Comparison of ENCODE assay signal across 8 mouse cellular contexts in the genomic region with DNA sequence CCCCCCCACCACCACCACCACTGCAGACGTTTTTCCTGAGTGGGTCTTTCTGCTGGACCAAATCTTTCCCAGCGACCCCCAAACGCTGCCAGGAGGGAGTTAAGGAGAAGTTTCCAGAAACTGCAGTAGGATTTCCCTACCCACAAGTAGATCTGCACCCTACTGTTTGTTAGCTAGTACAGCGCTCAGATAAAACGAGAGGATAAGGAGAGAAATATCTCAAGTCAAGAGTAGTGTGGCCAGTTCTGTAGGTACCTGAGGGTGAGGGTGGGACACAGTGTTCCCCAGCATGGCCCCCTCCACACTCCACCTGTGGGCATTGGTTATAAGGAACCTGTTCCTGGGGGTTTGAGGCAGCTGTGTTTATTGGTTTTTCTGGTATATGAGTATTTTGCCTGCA. TPM values are rescaled to one million over a fixed set of nuclear protein-coding genes. Genes with fewer than 3 reads are reported as not detected.
A peak's percentile ranks its signal among the peaks of the same experiment; 100 is the strongest.
DNase-seq lines count a peak whose midpoint lies in the region; ATAC-seq and TF ChIP-seq lines count a peak whose summit lies in the region.

No protein-coding gene starts in this region.

- no peaks in the 10 kb centered on the region for H3K36me3 ChIP-seq in lung, embryonic 14.5 days (ENCODE audit: insufficient read depth)
- no peaks in the 10 kb centered on the region for H3K36me3 ChIP-seq in forebrain, embryonic 13.5 days (ENCODE audit: poor library complexity, severe bottlenecking)
- H3K36me3 ChIP-seq in limb, embryonic 14.5 days (ENCODE audit: control insufficient read depth, insufficient read depth, low read length): no peaks in the 10 kb centered on the region
- H3K36me3 ChIP-seq in stomach, embryonic 15.5 days: no peaks in the 10 kb centered on the region

- no peak for DNase-seq in lung, embryonic 14.5 days
- no peak for DNase-seq in lung, adult 18-20 months
- DNase-seq in limb, embryonic 14.5 days (ENCODE audit: low spot score): no peak
- DNase-seq in urinary bladder, postnatal 14 days (ENCODE audit: low spot score): no peak
- DNase-seq in gastrocnemius, postnatal 25 days: no peak
- DNase-seq in cerebellum, postnatal 25 days: no peak

- TF ChIP-seq CTCF in lung, embryonic 14.5 days (IDR thresholded peaks at IDR 0.05; ENCODE audit: low read depth): no peak

- H3K4me3 ChIP-seq in lung, embryonic 14.5 days (ENCODE audit: low read depth, low read length): peak overlapping the region; percentile 66; the same call in 1 of the 2 replicates
- peak overlapping the region; percentile 73; the same call in 1 of the 2 replicates for H3K4me3 ChIP-seq in forebrain, embryonic 13.5 days
- H3K4me3 ChIP-seq in limb, embryonic 14.5 days (replicated peaks; ENCODE audit: low read length): peak overlapping the region; percentile 65; the same call in 1 of the 2 replicates
- peak overlapping the region; percentile 69 for H3K4me3 ChIP-seq in stomach, embryonic 15.5 days (replicated peaks)

- H3K9ac ChIP-seq in lung, embryonic 14.5 days: no peak overlapping the region
- H3K9ac ChIP-seq in forebrain, embryonic 13.5 days: no peak overlapping the region
- no peak overlapping the region for H3K9ac ChIP-seq in limb, embryonic 14.5 days (ENCODE audit: low read depth, low read length, severe bottlenecking)
- no peak overlapping the region for H3K9ac ChIP-seq in stomach, embryonic 15.5 days

- no peak for ATAC-seq in lung, embryonic 14.5 days (ENCODE audit: insufficient read depth)
- ATAC-seq in forebrain, embryonic 13.5 days: no peak
- no peak for ATAC-seq in limb, embryonic 14.5 days (ENCODE audit: low FRiP score, low read depth)
- ATAC-seq in stomach, embryonic 15.5 days (ENCODE audit: insufficient read depth, low FRiP score, low read depth): no peak

- H3K9me3 ChIP-seq in lung, embryonic 14.5 days (ENCODE audit: low read depth, low read length): no peaks in the 10 kb centered on the region
- H3K9me3 ChIP-seq in forebrain, embryonic 13.5 days (replicated peaks): no peaks in the 10 kb centered on the region
- no peaks in the 10 kb centered on the region for H3K9me3 ChIP-seq in limb, embryonic 14.5 days (ENCODE audit: control insufficient read depth, low read length)
- H3K9me3 ChIP-seq in stomach, embryonic 15.5 days: no peaks in the 10 kb centered on the region

- 14% methylated on average over 5 of the region's 5 CpGs for WGBS in lung, embryonic 14.5 days
- 17% methylated on average over 5 of the region's 5 CpGs for WGBS in forebrain, embryonic 13.5 days
- WGBS in limb, embryonic 14.5 days: 12% methylated on average over 5 of the region's 5 CpGs
- 15% methylated on average over 5 of the region's 5 CpGs for WGBS in stomach, embryonic 15.5 days

- peak overlapping the region; percentile 99 for H3K4me2 ChIP-seq in lung, embryonic 14.5 days
- H3K4me2 ChIP-seq in forebrain, embryonic 13.5 days: peak overlapping the region; percentile 98; the same call in 1 of the 2 replicates
- peak overlapping the region; percentile 100 for H3K4me2 ChIP-seq in limb, embryonic 14.5 days (replicated peaks; ENCODE audit: low read depth, low read length, severe bottlenecking)
- peak overlapping the region; percentile 99 for H3K4me2 ChIP-seq in stomach, embryonic 15.5 days

- H3K27me3 ChIP-seq in lung, embryonic 14.5 days (ENCODE audit: insufficient read depth, low read length): peaks cover 36% of the 10 kb centered on the region
- peaks cover 49% of the 10 kb centered on the region for H3K27me3 ChIP-seq in forebrain, embryonic 13.5 days
- H3K27me3 ChIP-seq in limb, embryonic 14.5 days (ENCODE audit: control insufficient read depth, insufficient read depth, low read length): peaks cover 41% of the 10 kb centered on the region
- H3K27me3 ChIP-seq in stomach, embryonic 15.5 days (replicated peaks): peaks cover 11% of the 10 kb centered on the region

- H3K27ac ChIP-seq in lung, embryonic 14.5 days (ENCODE audit: low read depth): no peak overlapping the region
- no peak overlapping the region for H3K27ac ChIP-seq in forebrain, embryonic 13.5 days
- H3K27ac ChIP-seq in limb, embryonic 14.5 days (replicated peaks; ENCODE audit: low read depth, low read length): no peak overlapping the region
- H3K27ac ChIP-seq in stomach, embryonic 15.5 days: no peak overlapping the region

- peaks cover 5% of the 10 kb centered on the region; the same call in 1 of the 2 replicates for H3K4me1 ChIP-seq in lung, embryonic 14.5 days (ENCODE audit: insufficient read depth)
- peaks cover 10% of the 10 kb centered on the region for H3K4me1 ChIP-seq in forebrain, embryonic 13.5 days
- peaks cover 4% of the 10 kb centered on the region for H3K4me1 ChIP-seq in limb, embryonic 14.5 days (ENCODE audit: control insufficient read depth, insufficient read depth, low read length)
- peaks cover 17% of the 10 kb centered on the region for H3K4me1 ChIP-seq in stomach, embryonic 15.5 days

- TF ChIP-seq POLR2A in limb, embryonic 14.5 days (IDR thresholded peaks at IDR 0.05; ENCODE audit: borderline replicate concordance, extremely low read depth, insufficient read depth, insufficient read length): no peak

RNA-seq across cellular contexts. Expression of gene Neu2, which starts 1.2 kb away (rescaled TPM):
- polyA plus RNA-seq in lung, embryonic 14.5 days (2014; fragmentation: Nextera tagmentation; extraction: Ambion mirVana): 0.91 and 1.7 TPM in 2 replicates
- polyA plus RNA-seq in forebrain, embryonic 13.5 days (2015; fragmentation: Nextera tagmentation; extraction: Ambion mirVana): 0.16 TPM in 1 of 2 replicates, not detected in the other
- polyA plus RNA-seq in limb, embryonic 14.5 days (2012; rRNA removed): 0.04 TPM in 1 of 2 replicates, not detected in the other
- polyA plus RNA-seq in limb, embryonic 14.5 days (2014; fragmentation: Nextera tagmentation; extraction: Ambion mirVana): not detected in 2 replicates
- 2.7 and 4.2 TPM in 2 replicates for polyA plus RNA-seq in stomach, embryonic 15.5 days (2015; fragmentation: Nextera tagmentation; extraction: Ambion mirVana)
- 10 to 100 TPM; 15.8 to 18.7 TPM for total RNA-seq in gastrocnemius, postnatal 25 days (2021)

RNA-seq across cellular contexts. Expression of gene Snorc, which starts 40.8 kb away (rescaled TPM):
- not detected in 2 replicates for polyA plus RNA-seq in lung, embryonic 14.5 days (2014; fragmentation: Nextera tagmentation; extraction: Ambion mirVana)
- not detected in 2 replicates for polyA plus RNA-seq in forebrain, embryonic 13.5 days (2015; fragmentation: Nextera tagmentation; extraction: Ambion mirVana)
- polyA plus RNA-seq in limb, embryonic 14.5 days (2012; rRNA removed): 204 and 319 TPM in 2 replicates
- polyA plus RNA-seq in limb, embryonic 14.5 days (2014; fragmentation: Nextera tagmentation; extraction: Ambion mirVana): 53.9 and 69.9 TPM in 2 replicates
- polyA plus RNA-seq in stomach, embryonic 15.5 days (2015; fragmentation: Nextera tagmentation; extraction: Ambion mirVana): 0.28 TPM in 1 of 2 replicates, not detected in the other
- not detected for total RNA-seq in gastrocnemius, postnatal 25 days (2021)

Comparison
In these comparisons a context has a peak if more than half of its experiments do, and no peak if none do; other contexts are left out.
1. RNA of gene Snorc, which starts 40.8 kb away (polyA plus RNA-seq): 53.9 to 319 TPM in limb, embryonic 14.5 days; 0.28 TPM in stomach, embryonic 15.5 days, not detected in forebrain, embryonic 13.5 days and not detected in lung, embryonic 14.5 days; every median in the first group is over 10 times any median in the second.
2. Peak in every context shown above with its lines, with median percentiles within 50 percentile points of each other: H3K4me2 ChIP-seq and H3K4me3 ChIP-seq.